Comparison of ENCODE assay signal across 8 mouse cellular contexts in the genomic region with DNA sequence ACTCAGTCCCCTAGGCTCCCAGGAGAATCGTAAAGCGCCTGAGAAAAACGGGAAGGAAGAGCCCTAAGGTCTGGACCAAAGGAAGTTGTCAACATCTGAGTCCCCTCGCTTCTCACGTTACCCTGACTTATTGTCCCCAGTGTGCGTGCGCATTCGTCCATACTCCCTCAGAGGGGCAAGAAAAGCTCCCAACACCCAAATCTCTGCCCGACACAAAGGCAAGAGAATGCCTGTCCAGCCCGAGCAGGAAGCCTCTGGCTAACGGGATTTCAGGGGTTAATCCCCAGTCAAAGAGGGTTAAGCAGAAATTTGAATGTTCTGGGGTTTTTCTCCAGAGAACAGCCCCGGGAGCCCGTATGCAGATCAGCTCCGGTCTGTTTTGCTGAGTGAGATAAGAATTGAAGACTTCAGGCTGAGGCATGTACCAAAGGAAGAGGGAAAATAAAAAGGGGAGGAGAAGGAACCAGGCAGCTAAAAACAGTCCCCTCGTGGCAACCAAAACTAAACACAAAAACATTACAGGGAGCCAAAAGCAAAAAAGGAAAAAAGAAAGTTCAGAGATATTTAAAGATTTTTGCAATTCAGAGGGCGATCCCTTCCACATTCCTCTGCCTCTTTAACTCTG. TPM values are rescaled to one million over a fixed set of nuclear protein-coding genes. Genes with fewer than 3 reads are reported as not detected.
A peak's percentile ranks its signal among the peaks of the same experiment; 100 is the strongest.
DNase-seq lines count a peak whose midpoint lies in the region; ATAC-seq lines count a peak whose summit lies in the region.

No protein-coding gene starts in this region.

- WGBS in heart, embryonic 15.5 days = 2% methylated on average over 16 of the region's 16 CpGs
- WGBS in limb, embryonic 11.5 days = 2% methylated on average over 16 of the region's 16 CpGs
- 1% methylated on average over 16 of the region's 16 CpGs for WGBS in midbrain, embryonic 16.5 days

- H3K4me3 ChIP-seq in brown adipose tissue, adult 24 weeks (ENCODE audit: insufficient read depth, low read depth, low read length) = peak overlapping the region; percentile 58
- H3K4me3 ChIP-seq in heart, embryonic 15.5 days = peak overlapping the region; percentile 75
- H3K4me3 ChIP-seq in limb, embryonic 11.5 days (ENCODE audit: low read depth, low read length) = peak overlapping the region; percentile 20
- peak overlapping the region; percentile 18; the same call in 1 of the 2 replicates for H3K4me3 ChIP-seq in midbrain, embryonic 16.5 days (ENCODE audit: low read depth, low read length)

- peak overlapping the region; percentile 96 for H3K4me2 ChIP-seq in heart, embryonic 15.5 days
- H3K4me2 ChIP-seq in limb, embryonic 11.5 days (ENCODE audit: low read depth, severe bottlenecking) = peak overlapping the region; percentile 97
- peak overlapping the region; percentile 98 for H3K4me2 ChIP-seq in midbrain, embryonic 16.5 days (ENCODE audit: low read length)

- no peaks in the 10 kb centered on the region for H3K9me3 ChIP-seq in heart, embryonic 15.5 days (replicated peaks)
- H3K9me3 ChIP-seq in limb, embryonic 11.5 days (ENCODE audit: control insufficient read depth, low read length) = no peaks in the 10 kb centered on the region
- H3K9me3 ChIP-seq in midbrain, embryonic 16.5 days (replicated peaks; ENCODE audit: control insufficient read depth, low read length, poor library complexity, severe bottlenecking) = no peaks in the 10 kb centered on the region

- peak overlapping the region; percentile 65 for H3K9ac ChIP-seq in heart, embryonic 15.5 days
- no peak overlapping the region for H3K9ac ChIP-seq in limb, embryonic 11.5 days (ENCODE audit: low read length)
- peak overlapping the region; percentile 30; the same call in 1 of the 2 replicates for H3K9ac ChIP-seq in midbrain, embryonic 16.5 days (ENCODE audit: low read depth, low read length)

- peaks cover 4% of the 10 kb centered on the region for H3K4me1 ChIP-seq in brown adipose tissue, adult 24 weeks (ENCODE audit: control insufficient read depth, insufficient read depth, insufficient read length, low read length)
- H3K4me1 ChIP-seq in heart, embryonic 15.5 days (replicated peaks) = peaks cover 40% of the 10 kb centered on the region
- peaks cover 21% of the 10 kb centered on the region for H3K4me1 ChIP-seq in limb, embryonic 11.5 days (ENCODE audit: control insufficient read depth, insufficient read depth, low read length)
- H3K4me1 ChIP-seq in midbrain, embryonic 16.5 days (ENCODE audit: control insufficient read depth, insufficient read depth, low read length) = peaks cover 35% of the 10 kb centered on the region

- no peaks in the 10 kb centered on the region for H3K36me3 ChIP-seq in heart, embryonic 15.5 days
- H3K36me3 ChIP-seq in limb, embryonic 11.5 days (ENCODE audit: control insufficient read depth, insufficient read depth, low read length) = no peaks in the 10 kb centered on the region
- H3K36me3 ChIP-seq in midbrain, embryonic 16.5 days (ENCODE audit: control insufficient read depth, insufficient read depth, low read length) = no peaks in the 10 kb centered on the region

- peak; percentile 50 to 51 for DNase-seq in B cell, adult 2 months
- peak; percentile 57 for DNase-seq in limb, embryonic 11.5 days (ENCODE audit: low spot score)
- DNase-seq in layer of hippocampus, adult 8-10 months (ENCODE audit: low spot score in 2 of 2) = no peak
- no peak for DNase-seq in T-cell, adult 2 months (ENCODE audit: low spot score)

- no peak for ATAC-seq in heart, embryonic 15.5 days (replicated peaks; ENCODE audit: insufficient number of reproducible peaks, insufficient read depth, low FRiP score, low read depth)
- no peak for ATAC-seq in limb, embryonic 11.5 days (ENCODE audit: insufficient number of reproducible peaks, low FRiP score, low TSS enrichment, low read depth)
- ATAC-seq in midbrain, embryonic 16.5 days = no peak
- no peak for ATAC-seq in cerebellum, adult (ENCODE audit: insufficient number of reproducible peaks, low FRiP score, low TSS enrichment)

- no peaks in the 10 kb centered on the region; the same call in 1 of the 2 replicates for H3K27me3 ChIP-seq in heart, embryonic 15.5 days
- peaks cover 34% of the 10 kb centered on the region for H3K27me3 ChIP-seq in limb, embryonic 11.5 days (ENCODE audit: control insufficient read depth, insufficient read depth, low read length)
- peaks cover 40% of the 10 kb centered on the region for H3K27me3 ChIP-seq in midbrain, embryonic 16.5 days (ENCODE audit: control insufficient read depth, insufficient read depth, low read depth, low read length)

- peak overlapping the region; percentile 44 for H3K27ac ChIP-seq in brown adipose tissue, adult 24 weeks (replicated peaks; ENCODE audit: low read depth, low read length)
- peak overlapping the region; percentile 63 for H3K27ac ChIP-seq in heart, embryonic 15.5 days
- no peak overlapping the region for H3K27ac ChIP-seq in limb, embryonic 11.5 days (replicated peaks; ENCODE audit: low read depth, low read length)
- H3K27ac ChIP-seq in midbrain, embryonic 16.5 days (ENCODE audit: low read length) = no peak overlapping the region

RNA-seq across cellular contexts. Expression of gene Fam71a, which starts 21.3 kb away (rescaled TPM):
- polyA plus RNA-seq in brown adipose tissue, adult 24 weeks (2012; ENCODE audit: insufficient read depth, insufficient read length, missing spikeins) = not detected in 2 replicates
- polyA plus RNA-seq in heart, embryonic 15.5 days (2015; fragmentation: Nextera tagmentation; extraction: Ambion mirVana) = not detected in 2 replicates
- polyA plus RNA-seq in limb, embryonic 11.5 days (2014; fragmentation: Nextera tagmentation; extraction: Ambion mirVana) = not detected in 2 replicates
- not detected in 2 replicates for polyA plus RNA-seq in midbrain, embryonic 16.5 days (2015; fragmentation: Nextera tagmentation; extraction: Ambion mirVana)
- not detected for total RNA-seq in layer of hippocampus, adult 8-10 months (2022)

RNA-seq across cellular contexts. Expression of gene Atf3, which starts 32.0 kb away (rescaled TPM):
- 8.8 and 22.2 TPM in 2 replicates for polyA plus RNA-seq in brown adipose tissue, adult 24 weeks (2012; ENCODE audit: insufficient read depth, insufficient read length, missing spikeins)
- 14.0 and 14.3 TPM in 2 replicates for polyA plus RNA-seq in heart, embryonic 15.5 days (2015; fragmentation: Nextera tagmentation; extraction: Ambion mirVana)
- 2.2 and 2.3 TPM in 2 replicates for polyA plus RNA-seq in limb, embryonic 11.5 days (2014; fragmentation: Nextera tagmentation; extraction: Ambion mirVana)
- 1.2 and 1.6 TPM in 2 replicates for polyA plus RNA-seq in midbrain, embryonic 16.5 days (2015; fragmentation: Nextera tagmentation; extraction: Ambion mirVana)
- 1 to 10 TPM in 3 of 4 experiments, under 1 TPM in 1; 0.80 to 7.7 (median 3.5) TPM for total RNA-seq in layer of hippocampus, adult 8-10 months (2022)

Comparison
In these comparisons a context has a peak if more than half of its experiments do, and no peak if none do; other contexts are left out.
1. DNase-seq: peak in B cell, adult 2 months (2 of 2) and limb, embryonic 11.5 days (single experiment); none in layer of hippocampus, adult 8-10 months (0 of 2) and T-cell, adult 2 months (single experiment).
2. H3K27ac ChIP-seq: peak in brown adipose tissue, adult 24 weeks (single experiment) and heart, embryonic 15.5 days (single experiment); none in limb, embryonic 11.5 days (single experiment) and midbrain, embryonic 16.5 days (single experiment).
3. H3K4me3 ChIP-seq: peak in every context shown above with its lines; median percentile 75 in heart, embryonic 15.5 days; 58 in brown adipose tissue, adult 24 weeks; 20 in limb, embryonic 11.5 days; 18 in midbrain, embryonic 16.5 days.
4. Peak in every context shown above with its lines, with median percentiles within 50 percentile points of each other: H3K4me2 ChIP-seq.